ENCODE assay signal across 8 mouse cellular contexts in genomic region chr5:134183162-134183561, GRCm38 (mm10). TPM values are rescaled to one million over a fixed set of nuclear protein-coding genes. Genes with fewer than 3 reads are reported as not detected.
DNase-seq lines count a peak whose midpoint lies in the region; ATAC-seq and TF ChIP-seq lines count a peak whose summit lies in the region.

No protein-coding gene starts in this region.

- peak overlapping the region; percentile 73 for H3K9ac ChIP-seq in midbrain, embryonic 12.5 days (replicated peaks)

- no peaks in the 10 kb centered on the region for H3K9me3 ChIP-seq in hindbrain, embryonic 10.5 days
- no peaks in the 10 kb centered on the region for H3K9me3 ChIP-seq in midbrain, embryonic 12.5 days

- H3K4me1 ChIP-seq in kidney, adult 2 months (ENCODE audit: control insufficient read depth, insufficient read depth, low read length) = peaks cover 15% of the 10 kb centered on the region
- peaks cover 19% of the 10 kb centered on the region for H3K4me1 ChIP-seq in hindbrain, embryonic 10.5 days (replicated peaks)
- peaks cover 17% of the 10 kb centered on the region for H3K4me1 ChIP-seq in midbrain, embryonic 12.5 days

- WGBS in kidney, adult 2 months = 42% methylated on average over 7 of the region's 7 CpGs
- 60% methylated on average over 7 of the region's 7 CpGs for WGBS in hindbrain, embryonic 10.5 days
- WGBS in midbrain, embryonic 12.5 days = 56% methylated on average over 7 of the region's 7 CpGs

- H3K27ac ChIP-seq in kidney, adult 2 months (ENCODE audit: insufficient read depth, low read depth, low read length) = peak overlapping the region; percentile 78
- peak overlapping the region; percentile 99 for H3K27ac ChIP-seq in hindbrain, embryonic 10.5 days
- 0 out of 2 replicates have a peak overlapping the region, but pooled peaks have one; percentile 93 for H3K27ac ChIP-seq in midbrain, embryonic 12.5 days (replicated peaks)

- no peak for ATAC-seq in midbrain, embryonic 12.5 days (ENCODE audit: low FRiP score, low read depth)

- H3K4me3 ChIP-seq in kidney, adult 2 months (ENCODE audit: insufficient read depth, low read depth, low read length) = peak overlapping the region; percentile 68
- peak overlapping the region; percentile 78 for H3K4me3 ChIP-seq in hindbrain, embryonic 10.5 days
- peak overlapping the region; percentile 63 for H3K4me3 ChIP-seq in midbrain, embryonic 12.5 days

- H3K4me2 ChIP-seq in midbrain, embryonic 12.5 days (replicated peaks) = peak overlapping the region; percentile 78

- no peak for TF ChIP-seq CTCF in kidney, adult 2 months (conservative IDR thresholded peaks at IDR 0.05; ENCODE audit: insufficient read depth, insufficient read length, low read depth, low read length)

- TF ChIP-seq POLR2A in kidney, adult 2 months (IDR thresholded peaks at IDR 0.05; ENCODE audit: low read depth, low read length) = no peak

- H3K36me3 ChIP-seq in kidney, adult 2 months (ENCODE audit: control insufficient read depth, insufficient read depth, low read length) = no peaks in the 10 kb centered on the region
- no peaks in the 10 kb centered on the region for H3K36me3 ChIP-seq in hindbrain, embryonic 10.5 days
- H3K36me3 ChIP-seq in midbrain, embryonic 12.5 days = no peaks in the 10 kb centered on the region

- DNase-seq in kidney, adult 2 months = no peak
- no peak for DNase-seq in kidney, postnatal 25 days
- peak; percentile 32 for DNase-seq in R1 (ENCODE audit: low read depth, low spot score)
- DNase-seq in hindbrain, embryonic 10.5 days (ENCODE audit: low spot score) = peak; percentile 23
- no peak for DNase-seq in spleen, adult 18-20 months
- DNase-seq in thymus, postnatal 25 days = no peak
- no peak for DNase-seq in cerebellum, postnatal 10 days

- no peaks in the 10 kb centered on the region for H3K27me3 ChIP-seq in kidney, adult 2 months (replicated peaks; ENCODE audit: control insufficient read depth, insufficient read depth, low read length)
- no peaks in the 10 kb centered on the region for H3K27me3 ChIP-seq in hindbrain, embryonic 10.5 days (ENCODE audit: insufficient read depth, poor library complexity, severe bottlenecking)
- H3K27me3 ChIP-seq in midbrain, embryonic 12.5 days = peaks cover 5% of the 10 kb centered on the region; the same call in 1 of the 2 replicates

RNA-seq across cellular contexts. Expression of gene Gtf2ird2, which starts 0.7 kb away (rescaled TPM):
- polyA plus RNA-seq in kidney, adult 2 months (2012; rRNA removed) = 5.6 and 5.7 TPM in 2 replicates
- 6.8 and 9.3 TPM in 2 replicates for polyA plus RNA-seq in hindbrain, embryonic 10.5 days (2016; fragmentation: Nextera tagmentation; extraction: Ambion mirVana)
- 14.1 TPM in 2 replicates for polyA plus RNA-seq in midbrain, embryonic 12.5 days (2016; fragmentation: Nextera tagmentation; extraction: Ambion mirVana)

RNA-seq across cellular contexts. Expression of gene Rcc1l, which starts 6.6 kb away (rescaled TPM):
- 18.7 and 19.3 TPM in 2 replicates for polyA plus RNA-seq in kidney, adult 2 months (2012; rRNA removed)
- 31.0 and 35.7 TPM in 2 replicates for polyA plus RNA-seq in hindbrain, embryonic 10.5 days (2016; fragmentation: Nextera tagmentation; extraction: Ambion mirVana)
- polyA plus RNA-seq in midbrain, embryonic 12.5 days (2016; fragmentation: Nextera tagmentation; extraction: Ambion mirVana) = 25.6 and 29.5 TPM in 2 replicates

RNA-seq across cellular contexts. Expression of gene Ncf1, which starts 46.3 kb away (rescaled TPM):
- polyA plus RNA-seq in kidney, adult 2 months (2012; rRNA removed) = 2.6 and 6.7 TPM in 2 replicates
- polyA plus RNA-seq in hindbrain, embryonic 10.5 days (2016; fragmentation: Nextera tagmentation; extraction: Ambion mirVana) = 2.6 and 3.1 TPM in 2 replicates
- 2.2 and 3.1 TPM in 2 replicates for polyA plus RNA-seq in midbrain, embryonic 12.5 days (2016; fragmentation: Nextera tagmentation; extraction: Ambion mirVana)

Comparison
In these comparisons a context has a peak if more than half of its experiments do, and no peak if none do; other contexts are left out.
1. DNase-seq: peak in R1 (single experiment) and hindbrain, embryonic 10.5 days (single experiment); none in kidney, adult 2 months (single experiment), kidney, postnatal 25 days (0 of 2), spleen, adult 18-20 months (0 of 2), thymus, postnatal 25 days (single experiment) and cerebellum, postnatal 10 days (0 of 2).
2. Peak in every context shown above with its lines, with median percentiles within 50 percentile points of each other: H3K27ac ChIP-seq and H3K4me3 ChIP-seq.